Mouse (Mus musculus) G1E (cell line): ENCODE measurements at regions not wholly inside any gene's neighbourhood (a gene's known extent, or its start where the extent isn't known, plus 50 kb on each side); places are given as distances from the start of the nearest gene placed in this dataset.

Experiments used
- CTCF ChIP-seq: IDR thresholded peaks from 2 replicates; pipeline ENCODE4 v1.5.1; 2012; ENCODE audit warnings: low read depth, low read length, inconsistent platforms, mixed read lengths
- GATA1 ChIP-seq: IDR thresholded peaks from 2 replicates; pipeline ENCODE4 v1.6.1; 2012; ENCODE audit warnings: borderline replicate concordance, low read length, inconsistent platforms, mixed read lengths
- GATA2 ChIP-seq: IDR thresholded peaks from 2 replicates; pipeline ENCODE4 v1.6.1; 2012; ENCODE audit warnings: low read depth, low read length, inconsistent platforms, borderline replicate concordance
- POLR2AphosphoS5 ChIP-seq: IDR thresholded peaks from 2 replicates; pipeline ENCODE4 v1.6.1; 2012; ENCODE audit warnings: low read depth, low read length, inconsistent platforms; ENCODE audit not compliant: insufficient replicate concordance
- TAL1 ChIP-seq: conservative IDR thresholded peaks from 2 replicates; pipeline ENCODE4 v1.6.1; 2012; ENCODE audit warnings: low read depth, low read length, inconsistent platforms, mixed read lengths

DNA sequence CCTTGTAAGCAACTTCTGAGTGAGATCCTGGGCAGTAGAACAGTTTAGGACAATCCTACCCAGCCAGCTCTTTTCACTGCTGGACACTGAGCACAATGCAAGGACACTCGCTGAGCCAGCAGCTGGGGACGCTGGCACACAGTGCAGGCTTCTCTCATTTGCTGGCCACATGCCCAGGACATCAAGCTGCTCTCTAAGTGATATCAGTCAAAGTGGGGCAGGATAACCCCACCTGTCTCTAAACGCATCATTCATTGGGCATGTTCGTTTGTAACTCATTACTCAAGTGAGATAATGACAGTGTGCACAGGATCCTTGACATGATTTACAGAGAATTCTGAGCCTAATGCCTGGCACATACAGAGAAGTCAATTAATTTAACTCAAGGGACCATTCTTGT, 199.4 kb upstream of the Sesn3 start:
- no peak for TF ChIP-seq CTCF
- no peak for TF ChIP-seq POLR2AphosphoS5
- TF ChIP-seq GATA1: no peak
- TF ChIP-seq TAL1: no peak
- TF ChIP-seq GATA2: no peak
